Mouse (Mus musculus): ENCODE results near the gene Akap13.

Akap13 gene

DNA sequence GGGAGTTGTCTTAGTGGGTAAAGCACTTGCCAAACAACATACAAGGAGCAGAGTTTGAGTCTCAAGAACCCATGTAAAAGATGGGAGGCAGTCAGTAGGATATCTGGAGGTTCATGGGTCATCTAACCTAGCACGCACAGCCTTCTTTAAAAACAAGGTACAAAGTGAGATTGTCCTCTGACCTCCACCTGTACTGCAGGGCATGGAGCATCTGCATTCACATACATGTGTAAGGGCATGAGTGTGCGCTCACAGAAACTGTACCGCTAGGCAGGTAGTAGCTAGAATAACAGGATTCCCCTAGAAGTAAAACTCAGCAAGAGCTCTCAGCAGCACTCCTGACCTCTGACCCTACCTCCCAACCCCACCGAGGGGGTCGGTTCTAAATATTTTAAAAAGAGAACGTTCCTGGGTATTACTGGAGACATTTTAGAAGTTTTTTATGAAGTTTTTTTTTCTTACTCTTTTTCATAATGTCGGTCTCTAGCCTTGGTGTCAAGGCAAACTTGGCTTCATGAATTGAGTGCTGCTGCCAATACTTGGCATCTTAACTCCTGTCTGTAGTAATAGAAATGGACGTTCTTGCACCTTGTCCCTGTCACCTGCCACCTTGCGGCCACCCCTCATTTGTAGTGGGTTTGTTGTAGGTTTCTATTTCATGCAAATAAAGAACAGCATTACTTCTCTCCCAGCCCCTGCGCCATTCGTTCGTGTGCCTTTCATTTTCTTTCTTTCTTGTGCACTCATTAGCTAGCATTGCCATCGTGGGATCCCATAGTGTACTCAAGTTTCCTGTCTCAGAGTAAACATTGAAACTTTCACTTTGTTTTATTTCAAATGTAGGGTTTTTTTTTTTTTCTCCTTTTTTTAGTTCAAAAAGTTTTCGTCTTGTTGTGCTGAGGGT, 61.6 kb downstream of the Akap13 start:
- no peak for DNase-seq (ENCODE audit: low spot score)

DNA sequence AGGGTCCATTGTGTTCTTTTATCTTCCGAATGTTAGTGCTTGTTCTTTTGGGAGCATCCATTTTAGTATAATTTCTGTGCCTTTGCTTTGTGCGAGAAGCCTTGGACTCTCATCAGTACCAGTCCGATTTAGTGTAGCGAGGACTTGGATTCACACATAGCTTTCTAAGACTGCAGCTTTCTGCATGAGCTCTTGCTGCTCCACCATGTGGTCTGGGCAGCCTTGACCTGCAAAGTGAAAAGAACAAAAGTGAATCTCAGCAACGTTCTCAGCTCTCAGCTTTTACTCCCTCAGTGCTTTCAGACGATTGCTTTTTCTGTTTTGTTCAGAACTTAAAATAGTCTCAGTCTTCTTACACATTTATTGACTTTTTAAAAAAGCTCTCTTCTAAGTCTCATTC, 65.2 kb downstream of the Akap13 start:
- no peak for DNase-seq (ENCODE audit: low spot score)

DNA sequence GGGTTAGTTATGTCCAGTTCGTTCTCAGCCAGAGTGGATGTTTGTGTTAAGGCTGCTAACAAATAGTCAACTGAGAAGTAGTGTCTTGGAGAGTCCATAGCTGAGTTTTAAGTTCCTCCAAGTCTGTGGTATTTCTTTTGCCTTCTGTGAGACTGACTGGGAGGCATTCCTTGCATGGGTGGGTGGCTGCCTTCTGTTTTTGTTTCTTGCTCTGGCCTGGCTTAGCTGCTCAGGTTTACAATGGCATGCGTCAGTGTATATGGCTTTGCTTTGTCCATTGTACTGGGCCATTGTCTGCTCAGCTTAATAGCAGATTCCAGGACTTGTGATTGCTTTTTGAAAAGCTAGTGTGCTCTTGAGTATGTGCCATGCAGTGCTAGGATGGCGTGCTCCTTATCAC, 65.9 kb downstream of the Akap13 start:
- DNase-seq (ENCODE audit: low spot score) = no peak

DNA sequence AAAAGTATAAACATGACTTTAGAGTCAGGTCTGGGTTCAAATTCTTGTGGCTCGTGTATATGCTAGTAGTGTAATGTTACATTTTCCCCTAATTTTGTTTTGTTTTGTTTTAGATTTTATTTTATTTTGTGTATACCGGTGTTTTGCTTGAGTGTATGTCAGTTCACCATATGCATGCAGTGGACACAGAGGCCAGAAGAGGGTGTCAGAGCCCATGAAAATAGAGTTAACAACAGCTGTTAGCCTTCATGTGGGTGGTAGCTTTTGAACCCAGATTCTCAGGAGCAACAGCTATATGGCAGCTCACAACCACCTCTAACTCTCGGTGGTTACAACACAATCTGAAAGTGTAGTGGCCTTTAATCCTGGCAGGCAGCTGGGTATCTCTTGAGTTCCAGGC, 66.9 kb downstream of the Akap13 start:
- no peak for DNase-seq (ENCODE audit: low spot score)

DNA sequence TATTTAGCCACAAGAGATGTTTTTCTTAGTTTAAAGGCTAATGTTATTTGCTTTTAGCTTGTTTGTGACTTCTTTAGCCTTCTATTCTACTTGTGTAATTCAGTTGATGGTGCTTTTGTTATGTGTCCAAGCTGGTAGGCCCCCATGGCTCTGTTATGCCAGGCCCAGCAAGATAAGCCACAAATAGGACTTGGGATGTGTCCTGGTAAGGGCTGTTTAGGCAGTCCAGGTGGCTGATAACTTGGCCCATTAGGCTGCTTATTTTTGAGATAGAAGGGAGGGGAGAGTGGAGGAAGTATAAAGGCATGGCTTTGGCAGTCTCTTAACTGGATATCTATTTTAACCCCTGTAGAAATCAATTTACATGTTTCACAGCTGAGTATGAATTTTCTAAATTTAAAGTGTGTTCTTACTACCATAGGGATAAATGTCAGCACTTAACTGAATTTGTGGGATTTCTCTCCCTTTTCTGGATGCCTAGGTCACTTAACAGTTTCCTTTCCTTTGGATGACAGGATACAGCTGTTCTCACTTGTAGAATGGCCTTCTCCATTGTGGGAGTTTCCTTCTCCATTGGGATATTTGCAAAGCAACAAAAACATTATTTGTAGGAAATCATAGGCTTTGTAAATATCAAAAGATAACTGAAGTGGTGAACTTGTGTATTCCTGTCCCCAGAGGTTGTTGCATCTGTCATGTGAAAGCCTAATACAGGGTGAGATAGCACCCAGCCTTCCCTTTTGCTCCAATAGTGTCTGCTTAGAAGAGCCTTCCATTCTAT, 69.6 kb downstream of the Akap13 start:
- DNase-seq (ENCODE audit: low spot score) = no peak

DNA sequence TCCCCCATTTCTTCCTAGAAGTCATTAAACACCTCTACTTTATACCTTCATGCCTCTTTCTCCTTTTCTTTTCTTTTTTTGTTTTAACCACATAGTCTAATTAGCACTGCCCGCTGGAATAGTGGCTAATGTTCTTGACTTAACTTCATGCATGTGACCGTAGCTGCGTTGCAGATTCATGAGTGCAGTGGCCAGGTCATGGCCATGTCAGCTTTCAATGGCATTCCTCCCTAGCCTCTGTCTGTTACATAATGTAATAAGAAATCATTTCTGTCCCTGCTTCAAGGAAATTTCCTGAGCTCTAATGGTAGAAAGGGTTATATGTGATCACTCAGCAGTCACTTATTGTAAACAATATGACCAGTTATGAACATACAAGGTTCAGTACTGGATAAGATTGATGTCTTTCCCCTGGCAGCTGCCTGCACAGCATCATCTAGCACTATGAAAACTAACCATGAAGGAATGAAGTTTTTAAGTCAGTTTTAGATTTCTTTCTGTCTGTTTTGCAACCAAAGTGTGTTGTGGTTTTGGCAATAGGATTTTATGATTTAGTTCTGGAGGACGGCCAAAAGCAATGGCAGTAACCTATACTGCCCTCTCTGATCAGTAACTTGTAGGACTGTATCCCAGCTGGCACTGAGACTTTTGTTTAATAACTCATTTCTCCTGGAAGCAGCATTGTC, 70.5 kb downstream of the Akap13 start:
- no peak for DNase-seq (ENCODE audit: low spot score)

DNA sequence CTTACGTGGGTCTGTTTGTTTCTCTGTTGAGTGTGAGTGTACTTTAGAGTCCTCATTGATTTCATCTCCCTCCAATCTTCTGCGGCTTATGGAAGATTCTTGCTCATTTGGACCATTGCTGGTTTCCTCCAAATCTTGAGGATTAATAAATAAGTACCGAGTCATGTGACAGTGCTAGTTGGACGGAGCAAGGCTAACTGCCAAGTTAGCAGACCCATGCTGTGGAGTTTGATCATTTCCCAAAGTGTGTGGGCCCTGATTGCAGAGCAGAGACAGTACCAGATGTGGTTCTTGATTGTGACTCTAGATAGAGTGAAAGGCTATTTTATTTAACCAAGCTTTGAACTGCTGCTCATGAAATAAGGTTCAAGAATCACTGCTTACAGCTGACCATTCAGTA, 73.4 kb downstream of the Akap13 start:
- no peak for DNase-seq (ENCODE audit: low spot score)

DNA sequence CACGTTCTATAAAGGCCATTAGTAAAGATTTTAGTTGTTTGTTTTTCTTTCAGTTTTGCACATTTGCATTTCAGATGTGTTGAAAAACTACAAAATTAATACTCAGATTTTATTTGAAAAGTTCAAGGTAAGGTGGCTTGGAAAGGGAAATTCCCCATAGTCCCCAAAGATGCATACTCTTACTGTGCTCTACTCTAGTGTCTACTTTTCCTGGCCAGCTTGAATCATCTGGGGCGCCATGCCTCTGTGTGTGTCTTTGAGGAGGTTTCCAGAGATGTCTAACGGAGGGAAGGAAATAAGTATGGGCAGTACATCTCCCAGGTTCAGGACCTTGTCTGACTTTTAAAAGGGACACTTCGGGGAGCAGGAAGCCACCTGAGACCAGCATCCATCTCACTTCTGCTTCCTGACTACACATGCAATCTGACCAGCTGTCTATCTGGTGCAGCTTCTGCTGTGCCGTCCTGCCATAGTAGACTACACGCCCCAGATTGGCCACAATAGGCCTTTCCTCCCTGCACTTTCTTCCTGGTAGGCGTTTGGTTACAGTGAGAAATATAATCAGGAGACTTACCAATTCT, 74.6 kb downstream of the Akap13 start:
- no peak for DNase-seq (ENCODE audit: low spot score)

DNA sequence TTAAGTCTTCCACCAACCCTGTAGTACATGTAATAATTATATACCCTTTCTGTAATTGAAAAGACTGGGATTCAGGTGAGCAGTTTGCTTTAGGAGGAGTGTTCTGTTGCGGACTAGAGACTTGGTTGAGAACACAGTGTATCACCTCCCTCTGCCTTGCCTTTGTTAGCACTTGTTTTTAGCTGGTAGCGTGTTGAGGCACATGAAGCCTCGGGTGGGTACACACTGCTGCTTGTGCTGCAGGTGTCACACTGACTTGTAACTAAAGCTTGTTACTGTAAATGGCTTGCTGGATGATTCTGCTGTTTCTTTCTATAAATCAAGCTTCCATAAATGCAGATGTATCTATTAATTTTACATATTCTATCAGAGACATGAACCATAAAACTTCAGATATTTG, 75.3 kb downstream of the Akap13 start:
- no peak for DNase-seq (ENCODE audit: low spot score)

DNA sequence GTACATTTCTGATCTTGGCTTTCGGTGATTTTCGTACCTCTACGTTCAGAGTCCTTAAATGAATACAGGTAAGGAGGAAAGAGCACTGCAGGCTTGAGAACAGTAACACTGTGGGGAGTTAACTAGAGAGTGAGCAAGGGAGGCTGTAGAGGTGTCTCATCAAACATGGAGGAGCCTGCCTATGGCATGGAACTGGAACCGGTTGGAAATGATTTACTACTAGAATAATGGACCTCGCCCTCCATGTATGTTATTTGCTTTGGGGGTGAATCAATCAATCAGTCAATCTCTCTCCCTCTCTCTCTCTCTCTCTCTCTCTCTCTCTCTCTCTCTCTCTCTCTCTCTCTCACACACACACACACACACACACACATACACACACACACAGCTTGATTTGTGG, 77.7 kb downstream of the Akap13 start:
- DNase-seq (ENCODE audit: low spot score) = no peak

DNA sequence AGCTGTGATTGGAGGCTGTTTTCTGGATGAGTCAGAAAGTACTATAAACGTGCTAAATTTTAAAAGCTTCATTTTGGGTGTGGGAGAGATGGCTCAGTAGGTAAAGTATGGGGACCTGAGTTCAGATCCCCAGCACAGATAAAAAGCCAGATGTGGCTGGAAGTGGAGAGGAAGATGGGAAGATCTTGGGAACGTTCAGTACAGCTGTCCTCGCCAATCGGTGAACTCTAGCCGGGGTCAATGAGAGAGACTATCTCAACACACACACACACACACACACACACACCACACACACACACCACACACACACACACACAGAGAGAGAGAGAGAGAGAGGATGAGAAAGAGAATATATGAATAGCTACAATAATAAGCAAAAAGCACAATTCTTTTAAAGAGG, 81.0 kb downstream of the Akap13 start:
- no peak for DNase-seq (ENCODE audit: low spot score)

DNA sequence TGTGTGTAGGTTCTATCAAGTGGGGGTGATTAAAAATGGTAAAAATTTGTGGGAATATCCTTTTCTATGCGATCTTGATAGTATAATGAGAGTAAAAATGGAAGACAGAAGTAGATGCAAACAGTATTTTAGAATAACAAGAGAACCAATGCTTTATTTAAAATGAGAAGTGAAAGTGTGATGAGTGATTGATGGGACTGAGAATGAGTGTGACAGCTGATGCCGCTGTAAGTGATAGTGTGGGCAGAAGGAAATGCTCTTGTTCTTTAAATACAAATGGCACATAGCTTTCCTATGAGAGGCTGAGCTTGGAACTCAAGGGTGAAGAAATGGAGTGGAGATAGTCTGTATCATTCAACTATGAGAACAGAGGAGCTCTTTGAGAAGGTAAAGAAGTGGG, 82.2 kb downstream of the Akap13 start:
- no peak for DNase-seq (ENCODE audit: low spot score)

DNA sequence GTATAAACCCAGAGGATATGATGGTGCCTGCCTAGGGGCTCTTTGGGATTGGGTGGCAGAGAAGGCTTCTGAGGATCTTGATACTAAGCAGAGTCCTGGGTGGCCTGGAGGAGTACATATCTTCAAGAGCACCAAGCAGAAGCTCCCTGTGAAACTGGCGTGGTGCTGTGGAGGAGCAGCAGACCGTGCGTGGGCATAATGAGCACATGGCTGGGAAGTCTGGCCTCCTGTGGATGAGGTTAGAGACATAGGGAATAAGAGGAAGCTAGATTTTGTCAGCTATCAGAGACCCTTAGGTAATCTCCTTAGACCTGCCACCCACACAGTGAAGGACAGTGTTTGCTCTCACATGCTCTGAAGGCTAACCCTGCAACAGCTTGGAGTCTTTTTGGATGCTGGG, 83.2 kb downstream of the Akap13 start:
- no peak for DNase-seq (ENCODE audit: low spot score)

DNA sequence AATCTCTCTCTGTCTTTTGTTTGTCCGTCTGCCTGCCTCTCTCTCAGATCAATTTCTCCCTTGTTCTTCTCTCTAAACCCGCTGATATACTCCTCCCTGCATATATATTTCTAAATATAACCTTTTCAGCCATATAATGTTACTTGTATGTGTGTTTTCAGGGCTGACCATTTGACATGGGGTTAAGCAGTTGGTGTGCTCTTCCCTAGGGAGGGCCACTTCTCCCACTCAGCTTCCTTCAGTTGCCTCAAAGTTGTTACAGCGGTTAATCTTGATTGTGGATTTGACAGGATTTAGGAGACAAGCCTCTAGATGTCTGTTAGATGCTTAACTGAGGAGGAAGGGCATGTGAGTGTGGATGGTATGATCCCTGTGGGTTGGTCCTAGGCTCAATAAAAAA, 83.8 kb downstream of the Akap13 start:
- DNase-seq (ENCODE audit: low spot score) = no peak

DNA sequence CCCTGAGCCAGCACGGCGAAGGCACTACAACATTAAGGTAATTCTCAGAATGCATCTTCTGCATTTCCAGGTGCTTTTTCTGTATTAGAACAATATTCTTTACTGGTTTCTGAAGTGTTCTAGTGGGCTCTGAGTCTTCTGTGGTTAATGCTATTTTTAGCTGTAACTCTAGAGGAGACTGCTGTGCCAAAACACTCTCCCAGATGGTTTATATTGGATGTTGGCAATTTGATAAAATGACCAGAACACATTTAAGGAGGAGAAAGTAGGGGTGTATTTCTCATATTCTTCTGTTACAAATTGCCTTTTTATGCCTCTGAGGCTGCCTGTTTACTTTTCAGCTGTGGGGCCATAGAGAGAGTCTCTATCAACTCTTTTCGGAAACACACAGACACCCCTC, 94.5 kb downstream of the Akap13 start:
- DNase-seq (ENCODE audit: low spot score) = no peak

DNA sequence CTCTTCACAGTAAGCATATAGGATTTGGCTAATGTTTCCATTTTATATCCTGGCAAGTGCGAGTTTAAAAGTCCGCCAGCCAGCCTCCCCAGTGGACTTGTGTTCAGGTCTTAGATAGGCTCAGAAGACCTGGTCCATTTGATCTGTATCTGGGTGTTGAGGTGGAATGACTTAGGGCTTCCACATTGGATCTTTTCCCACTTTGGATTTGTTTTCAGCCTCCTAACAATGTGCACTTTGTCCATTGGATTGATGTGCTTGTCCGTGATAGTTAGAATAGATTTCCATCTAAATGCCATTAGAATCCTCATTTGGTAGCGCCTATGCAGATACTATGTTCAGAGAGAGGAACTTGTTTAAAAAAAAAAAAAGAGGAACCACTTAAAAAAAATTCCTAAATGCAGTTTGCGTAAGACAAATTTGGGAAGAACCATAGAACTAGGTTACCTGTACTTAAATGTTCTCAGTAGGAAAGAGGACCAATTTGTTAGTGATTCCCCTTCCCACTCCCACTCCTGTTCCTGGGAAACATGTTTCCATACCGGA, 95.5 kb downstream of the Akap13 start:
- DNase-seq (ENCODE audit: low spot score) = no peak

DNA sequence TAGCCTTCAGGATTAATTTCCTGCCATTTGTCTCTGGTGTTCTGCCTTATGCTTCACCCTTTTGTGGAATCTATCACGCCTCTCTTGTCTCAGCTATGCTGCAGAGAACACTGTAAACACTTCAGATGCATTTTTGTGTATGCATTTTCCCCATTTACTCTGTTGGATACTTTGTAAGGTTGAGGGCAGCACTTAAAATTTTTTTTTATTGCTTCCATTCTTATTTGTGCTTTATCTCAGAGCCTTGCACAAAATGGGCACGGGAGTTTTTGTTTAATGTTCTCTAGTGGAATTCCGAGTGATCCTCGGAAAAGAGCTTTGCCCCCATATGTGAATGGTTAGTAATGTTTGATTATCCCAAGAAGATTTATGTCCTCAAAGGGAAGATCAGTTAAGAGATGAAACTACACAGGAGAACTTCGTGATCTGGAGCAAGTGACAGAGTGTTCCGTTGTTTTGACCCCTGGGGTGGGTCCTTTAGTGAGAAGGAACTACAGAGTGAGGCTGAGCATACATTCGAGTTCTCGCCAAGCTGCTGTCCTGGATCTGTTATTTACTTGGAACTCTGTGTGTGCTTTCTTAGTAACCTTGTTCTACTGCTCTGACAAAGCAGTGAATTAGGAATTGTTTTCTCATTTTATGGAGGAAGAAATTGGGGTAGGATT, 97.8 kb downstream of the Akap13 start:
- no peak for DNase-seq (ENCODE audit: low spot score)

DNA sequence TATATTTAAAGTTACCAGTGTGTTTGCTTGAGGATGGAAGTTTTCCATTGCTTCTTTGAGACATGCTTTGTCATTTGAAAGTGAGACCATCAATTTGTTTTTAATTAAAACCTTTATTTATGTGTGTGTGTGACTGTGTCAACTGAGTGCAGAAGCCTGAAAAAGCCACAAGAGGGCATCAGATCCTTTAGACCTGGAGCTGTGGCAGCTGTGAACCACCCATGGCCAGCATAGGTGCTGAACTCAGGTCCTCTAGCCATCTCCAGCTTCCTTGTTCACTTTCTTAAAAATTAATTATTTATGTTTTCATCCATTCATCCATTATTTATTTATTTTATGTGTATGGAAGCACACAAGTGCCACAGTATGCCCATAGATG, 98.3 kb downstream of the Akap13 start:
- DNase-seq (ENCODE audit: low spot score) = no peak

DNA sequence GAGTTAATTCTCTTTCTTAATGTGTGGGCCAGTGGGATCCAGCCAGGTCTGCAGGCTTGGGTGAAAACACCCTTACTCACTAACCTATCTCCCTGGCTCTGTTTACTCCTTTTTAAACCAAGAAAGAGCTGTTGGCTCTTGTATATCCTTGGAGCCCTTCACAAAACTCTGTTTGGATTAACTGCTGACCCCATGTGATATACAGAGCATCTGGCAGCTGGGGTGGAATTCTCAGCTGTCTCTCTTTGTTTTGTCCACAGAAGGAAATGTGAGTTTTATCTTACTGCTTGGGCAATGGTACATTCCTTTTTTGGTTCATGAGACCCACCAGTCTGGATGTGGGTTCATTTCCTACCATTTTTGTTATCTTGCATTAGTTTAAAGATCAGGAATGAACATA, 98.7 kb downstream of the Akap13 start:
- no peak for DNase-seq (ENCODE audit: low spot score)

DNA sequence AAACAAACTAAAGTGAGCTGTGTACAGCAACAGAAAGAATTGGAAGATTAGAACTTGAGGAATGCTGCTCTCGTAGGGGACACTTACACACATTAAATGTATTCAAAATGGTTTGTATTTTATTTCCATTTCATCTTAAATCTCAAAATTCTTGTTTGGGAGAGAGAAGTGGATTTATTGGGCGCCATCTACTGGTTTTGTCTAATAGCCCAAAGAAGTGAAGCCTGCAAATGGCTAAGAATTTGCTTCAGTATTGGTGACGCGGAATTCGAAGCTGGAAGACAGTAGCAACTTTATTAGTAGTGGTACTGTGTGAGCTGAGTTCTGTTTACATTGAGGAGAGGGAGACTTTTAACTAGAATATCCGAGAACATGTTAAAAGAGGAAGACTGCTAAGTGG, 100.6 kb downstream of the Akap13 start:
- no peak for DNase-seq (ENCODE audit: low spot score)

DNA sequence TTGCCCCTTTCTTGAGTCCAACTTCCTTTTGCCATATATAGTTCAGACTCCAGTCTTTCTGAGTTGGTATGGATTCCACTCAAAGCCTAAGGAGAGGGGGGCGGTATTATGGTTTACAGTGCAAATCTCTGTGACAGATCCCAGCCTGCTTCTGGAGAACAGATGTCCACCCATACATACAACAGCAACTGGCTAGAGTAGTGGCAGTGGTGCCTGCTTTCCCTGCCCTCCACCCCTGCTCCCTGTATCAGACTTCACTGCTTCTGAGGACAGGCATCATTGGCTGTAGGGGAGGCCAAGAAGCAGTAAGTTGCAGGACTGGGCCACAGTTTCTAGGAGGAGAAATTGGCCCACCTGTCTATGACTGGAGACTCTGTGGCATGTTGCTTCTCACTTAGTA, 102.9 kb downstream of the Akap13 start:
- no peak for DNase-seq (ENCODE audit: low spot score)

DNA sequence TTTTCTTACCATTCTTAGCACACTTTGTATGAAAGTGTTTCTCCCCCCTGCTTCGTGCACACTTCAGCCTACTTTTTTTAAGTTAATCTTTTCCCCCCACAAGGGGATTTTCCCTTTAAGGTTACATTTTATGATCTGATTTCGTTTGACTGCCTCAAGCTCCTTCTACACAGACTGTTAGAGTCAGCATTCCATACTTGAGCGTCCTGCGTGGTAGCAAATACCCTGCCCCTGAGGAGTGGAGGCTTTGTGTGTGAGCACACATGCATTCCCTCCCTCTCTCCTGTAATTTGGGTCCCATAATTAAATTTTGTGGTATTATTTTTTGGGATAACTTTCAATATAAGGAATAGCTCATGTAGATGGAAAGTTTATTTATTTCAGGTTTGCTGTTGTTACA, 103.8 kb downstream of the Akap13 start:
- DNase-seq (ENCODE audit: low spot score) = no peak
